Mouse (Mus musculus) brown adipose tissue, adult 24 weeks (tissue): ENCODE measurements around the gene Fgf22. TPM values are rescaled to one million over a fixed set of nuclear protein-coding genes. Genes with fewer than 3 reads are reported as not detected.

ENCODE experiments used
- H3K27ac ChIP-seq: fragments of 200-500 bp; replicated peaks from 2 replicates; pipeline ENCODE4 v1.5.1; 2012; ENCODE audit warnings: low read depth, mild to moderate bottlenecking, low read length
- H3K4me1 ChIP-seq: fragments of 200-500 bp; 2 replicates; pipeline ENCODE4 v1.6.1; 2012; ENCODE audit warnings: low read length, mixed read lengths; ENCODE audit not compliant: control insufficient read depth, insufficient read depth, insufficient read length
- H3K4me3 ChIP-seq: fragments of 200-500 bp; 2 replicates; pipeline ENCODE4 v1.5.1; 2012; ENCODE audit warnings: low read depth, mild to moderate bottlenecking, low read length, moderate library complexity; ENCODE audit not compliant: insufficient read depth
- polyA plus RNA-seq: library from polyadenylated mRNA; stranded (reverse); fragments of >200 nt; gene quantifications from 2 replicates; pipeline ENCODE4 v1.2.4, GENCODE M21; 2012; ENCODE audit not compliant: missing spikeins, insufficient read depth, insufficient read length

Fgf22 gene
- polyA plus RNA-seq, 1 experiment, result not detected

DNA sequence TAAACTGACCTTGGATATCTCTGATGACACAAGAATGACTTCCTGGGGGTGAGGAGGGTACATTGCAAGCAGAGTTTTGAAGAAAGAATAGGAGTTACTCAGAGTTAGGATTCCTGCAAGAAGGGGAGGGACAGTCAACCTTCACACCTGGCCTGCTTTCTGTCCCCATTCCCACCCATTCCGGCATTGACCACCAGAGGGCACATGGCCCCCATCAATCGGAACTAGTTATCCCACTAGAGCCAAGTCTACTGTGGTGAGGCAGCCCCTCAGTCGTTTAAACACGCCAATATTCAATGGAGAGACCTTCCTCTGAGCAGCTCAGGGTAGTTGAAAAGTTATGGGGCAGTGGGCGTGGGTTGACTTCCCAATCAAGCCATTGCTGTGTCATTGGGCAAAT is 13.5 kb downstream of the Fgf22 start:
- H3K27ac ChIP-seq, result no peak overlapping the region
- peaks cover 9% of the 10 kb centered on the region for H3K4me1 ChIP-seq
- H3K4me3 ChIP-seq, result no peak overlapping the region

DNA sequence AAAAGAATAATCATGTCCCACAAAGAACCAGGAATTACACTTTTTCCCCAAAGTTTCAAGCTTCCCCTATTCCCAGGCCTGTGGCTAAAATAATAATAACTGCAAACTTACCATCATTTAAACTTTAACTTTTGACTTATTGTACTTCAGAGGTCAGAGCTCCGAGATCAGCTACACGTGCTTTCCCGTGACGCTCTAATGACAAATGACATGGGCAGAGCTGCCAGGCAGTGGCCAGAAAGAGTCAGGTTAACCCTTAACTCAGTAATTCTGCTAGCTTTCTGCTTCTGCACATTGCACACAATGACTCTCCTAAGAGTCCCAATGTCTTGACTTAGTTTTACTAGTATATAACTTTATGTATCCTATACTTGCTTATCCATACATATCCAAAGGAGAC is 14.5 kb downstream of the Fgf22 start:
- Histone ChIP-seq H3K4me3 (no peak overlapping the region), H3K27ac (no peak overlapping the region), H3K4me1 (peaks cover 9% of the 10 kb centered on the region)

DNA sequence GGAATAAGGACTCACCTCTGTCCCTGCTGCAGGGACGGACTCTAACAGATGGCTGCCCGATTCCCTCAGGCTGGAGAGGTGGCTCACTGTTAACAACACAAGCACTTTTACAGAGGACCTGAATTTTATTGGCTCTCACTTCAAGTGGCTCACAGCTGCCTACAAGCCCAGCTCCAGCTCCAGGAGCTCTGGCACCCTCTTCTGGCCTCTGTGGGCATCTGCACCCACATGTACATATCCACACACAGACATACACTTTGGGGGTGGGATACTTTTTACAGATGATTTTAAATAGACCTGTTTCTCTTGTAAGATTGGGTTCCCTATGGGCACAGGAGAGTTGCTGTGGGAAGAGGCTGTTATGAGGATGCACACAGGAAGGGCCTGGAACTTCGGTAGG is 17.4 kb downstream of the Fgf22 start:
- no peak overlapping the region for H3K4me3 ChIP-seq
- no peaks in the 10 kb centered on the region for H3K4me1 ChIP-seq
- H3K27ac ChIP-seq, result no peak overlapping the region

DNA sequence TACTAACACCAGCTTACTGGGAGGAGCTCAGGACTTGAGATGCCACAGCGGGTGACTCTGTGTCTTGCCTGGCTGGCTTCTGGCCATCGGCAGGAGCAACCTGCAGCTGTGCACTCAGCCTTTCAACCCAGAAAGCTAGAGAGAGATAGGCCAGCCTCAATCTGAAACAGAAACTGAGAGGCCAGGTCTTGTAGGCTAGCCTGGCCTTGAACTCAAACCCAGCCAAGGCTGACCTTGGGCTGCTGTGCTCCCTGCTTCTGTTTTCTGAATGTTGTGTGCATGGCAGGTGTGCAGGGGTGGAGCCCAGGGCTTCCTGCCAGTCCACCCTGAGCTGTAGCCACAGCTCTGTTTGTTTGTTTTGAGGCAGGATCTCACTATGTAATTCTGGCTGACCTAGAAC is 18.3 kb downstream of the Fgf22 start:
- no peak overlapping the region for H3K4me3 ChIP-seq
- no peaks in the 10 kb centered on the region for H3K4me1 ChIP-seq
- no peak overlapping the region for H3K27ac ChIP-seq

DNA sequence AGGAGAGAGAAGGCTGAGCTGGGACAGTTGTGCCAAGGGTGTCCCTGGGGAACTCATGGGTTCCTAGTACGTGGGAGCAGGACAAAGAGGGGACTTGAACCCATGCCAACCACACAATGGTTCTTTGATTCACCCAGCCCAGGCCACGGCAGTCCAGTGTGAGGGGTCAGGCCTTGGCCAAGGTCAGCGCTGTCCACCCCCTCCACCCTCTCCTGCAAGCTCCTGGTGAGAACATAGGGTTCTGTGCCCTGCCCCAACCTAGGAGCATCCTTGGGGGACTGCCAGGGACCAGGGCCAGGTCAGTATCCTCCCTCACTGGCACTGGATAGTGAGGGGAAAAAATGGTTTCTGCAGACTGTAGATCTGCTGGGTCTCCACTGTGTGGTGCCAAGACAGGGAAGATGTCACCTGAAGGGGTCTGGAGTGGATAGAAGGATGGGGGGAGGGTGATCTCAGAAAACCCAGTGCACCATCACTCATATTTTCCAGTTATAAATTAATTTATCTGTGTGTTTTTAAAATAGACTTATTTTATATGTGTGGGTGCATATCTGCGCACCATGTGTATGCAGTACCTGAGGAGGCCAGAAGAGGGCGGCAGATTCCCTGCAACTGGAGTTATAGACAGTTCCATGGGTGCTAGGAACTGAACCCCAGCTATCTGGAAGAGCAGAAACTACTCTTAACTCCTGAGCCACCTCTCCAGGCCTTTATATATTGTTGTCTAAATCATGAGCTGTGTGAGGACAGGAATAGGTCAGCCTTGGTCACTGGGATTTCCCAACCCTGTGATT is 19.8 kb downstream of the Fgf22 start:
- H3K4me3 ChIP-seq, result no peak overlapping the region
- no peak overlapping the region for H3K27ac ChIP-seq
- H3K4me1 ChIP-seq, result no peaks in the 10 kb centered on the region

DNA sequence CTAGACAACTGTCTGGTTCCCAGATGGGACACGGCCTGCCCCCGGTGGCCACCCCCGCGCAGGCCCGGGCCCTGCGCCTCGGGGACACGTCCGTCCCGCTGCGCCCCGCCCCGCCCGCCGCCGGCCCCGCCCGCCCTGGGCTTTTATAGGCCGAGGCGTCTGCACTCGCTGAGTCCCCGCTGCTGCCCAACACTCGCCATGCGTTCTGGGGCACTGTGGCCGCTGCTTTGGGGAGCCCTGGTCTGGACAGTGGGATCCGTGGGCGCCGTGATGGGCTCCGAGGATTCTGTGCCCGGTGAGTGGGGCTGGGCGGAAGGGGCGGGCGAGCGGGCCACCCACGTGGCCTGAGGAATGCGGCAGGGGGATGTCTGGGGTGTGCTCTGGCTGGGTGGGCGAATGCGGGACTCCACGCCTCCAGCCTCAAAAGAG is 22.2 kb downstream of the Fgf22 start, which contains the start of gene Fstl3:
Gene Fstl3 (plus strand): TSS at position 170 of the 429 bp plus-strand sequence.
- no peak within 1 kb of the TSS for H3K27ac ChIP-seq
- peak within 1 kb of the TSS; percentile 31 for H3K4me3 ChIP-seq

DNA sequence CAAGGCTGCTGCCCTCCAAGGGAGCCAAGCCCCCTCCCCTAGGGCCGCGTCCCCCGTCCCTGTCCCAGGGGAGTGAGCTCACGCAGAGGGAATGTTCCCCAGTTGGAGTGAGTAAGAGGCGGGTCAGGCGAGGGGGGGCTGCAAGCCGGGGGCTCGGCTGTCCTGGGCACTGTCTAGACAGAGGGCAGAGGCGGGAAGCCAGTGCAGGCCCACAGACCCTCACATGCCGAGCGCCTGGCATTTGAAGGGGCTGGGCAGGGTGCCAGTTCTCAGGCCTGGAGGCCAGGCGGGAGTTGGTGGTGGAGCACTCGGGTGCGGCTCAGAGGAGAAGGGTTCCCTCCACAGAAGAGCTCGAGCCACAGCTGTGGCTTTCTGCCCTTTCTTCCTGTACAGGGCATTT is 23.1 kb downstream of the Fgf22 start:
- Histone ChIP-seq H3K27ac (no peak overlapping the region), H3K4me1 (peaks cover 2% of the 10 kb centered on the region; the same call in 1 of the 2 replicates), H3K4me3 (no peak overlapping the region)

More for the DNA sequence above, 22.2 kb downstream of the Fgf22 start, which contains the start of gene Fstl3:
- H3K4me1 ChIP-seq, result peaks cover 2% of the 10 kb centered on the region; the same call in 1 of the 2 replicates

DNA sequence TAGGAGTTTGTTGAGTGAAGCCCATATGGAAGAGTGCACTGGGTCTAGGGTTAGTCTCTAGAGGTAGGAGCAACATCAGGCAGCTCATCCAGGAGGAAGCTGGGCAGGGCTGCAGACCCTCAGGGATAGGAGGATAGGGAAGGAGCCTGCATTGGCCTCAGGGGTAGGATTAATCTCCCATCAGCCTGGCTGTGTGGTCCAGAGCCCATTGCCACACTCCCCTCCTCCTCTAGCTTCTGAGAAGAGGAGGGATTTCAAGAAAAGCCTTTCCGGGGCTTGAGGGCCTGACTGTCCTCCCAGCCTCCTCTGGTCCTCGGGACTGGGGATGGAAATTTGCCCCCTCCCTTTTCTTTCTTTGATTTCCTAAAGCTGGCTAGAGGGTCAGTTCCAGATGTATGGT is 24.3 kb downstream of the Fgf22 start:
- Histone ChIP-seq H3K27ac (no peak overlapping the region), H3K4me3 (no peak overlapping the region), H3K4me1 (peaks cover 2% of the 10 kb centered on the region; the same call in 1 of the 2 replicates)

DNA sequence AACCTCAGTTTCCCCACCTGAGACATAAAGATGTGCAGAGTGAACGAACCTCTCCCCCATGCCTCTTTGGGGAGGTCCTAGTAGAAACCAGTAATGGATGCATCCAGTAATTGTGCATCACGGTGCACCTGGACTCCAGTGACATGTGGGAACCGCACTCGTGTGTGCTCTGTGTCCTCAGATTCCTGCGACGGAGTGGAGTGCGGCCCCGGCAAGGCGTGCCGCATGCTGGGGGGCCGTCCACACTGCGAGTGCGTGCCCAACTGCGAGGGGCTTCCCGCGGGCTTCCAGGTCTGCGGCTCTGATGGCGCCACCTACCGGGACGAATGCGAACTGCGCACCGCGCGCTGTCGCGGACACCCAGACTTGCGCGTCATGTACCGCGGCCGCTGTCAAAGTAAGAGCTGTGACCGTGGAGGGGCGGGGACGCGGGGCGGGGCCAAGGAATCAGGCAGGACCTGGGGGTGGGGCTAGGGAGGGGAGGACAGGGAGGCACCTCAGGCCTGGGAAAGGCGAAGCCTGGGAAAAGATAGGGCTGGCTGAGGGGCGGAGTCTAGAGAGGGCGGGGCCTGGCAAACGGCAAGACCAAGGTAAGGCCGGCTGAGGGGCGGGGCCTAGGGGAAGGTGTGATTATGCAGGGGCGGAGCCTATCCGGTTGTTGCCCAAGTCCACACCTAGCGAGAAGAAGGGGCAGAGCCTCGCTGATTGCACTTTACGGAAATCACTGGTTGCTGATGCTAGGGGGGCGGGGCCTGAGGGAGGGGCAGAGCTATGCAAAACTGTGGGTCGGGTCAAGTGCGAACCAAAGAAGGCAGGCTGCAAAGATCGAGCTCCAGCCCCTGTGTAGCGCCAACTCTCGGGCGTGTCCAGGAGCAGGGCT is 25.1 kb downstream of the Fgf22 start:
- H3K4me1 ChIP-seq, result peaks cover 2% of the 10 kb centered on the region; the same call in 1 of the 2 replicates
- no peak overlapping the region for H3K27ac ChIP-seq

DNA sequence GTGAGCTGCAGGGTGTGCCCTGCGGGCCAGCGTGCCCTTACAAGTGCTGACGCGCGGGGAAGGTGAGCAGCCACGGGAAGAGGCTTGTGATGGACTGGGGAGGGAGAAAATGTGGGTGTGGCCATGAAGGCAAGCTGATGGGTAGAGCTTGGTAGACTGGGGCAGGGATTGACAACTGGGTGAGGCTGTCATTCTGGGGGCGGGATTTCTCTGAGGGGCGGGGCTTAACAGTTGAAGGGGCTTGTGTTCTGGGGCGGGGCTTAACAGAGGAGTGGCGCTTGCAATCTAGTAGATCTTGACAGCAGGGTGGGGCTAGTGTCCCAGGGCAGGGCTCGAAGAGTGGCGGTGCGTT is 25.8 kb downstream of the Fgf22 start:
- H3K4me3 ChIP-seq, result peak overlapping the region; percentile 54
- H3K27ac ChIP-seq, result no peak overlapping the region
- peaks cover 2% of the 10 kb centered on the region; the same call in 1 of the 2 replicates for H3K4me1 ChIP-seq

More for the DNA sequence above, 25.1 kb downstream of the Fgf22 start:
- H3K4me3 ChIP-seq, result peak overlapping the region; percentile 54

DNA sequence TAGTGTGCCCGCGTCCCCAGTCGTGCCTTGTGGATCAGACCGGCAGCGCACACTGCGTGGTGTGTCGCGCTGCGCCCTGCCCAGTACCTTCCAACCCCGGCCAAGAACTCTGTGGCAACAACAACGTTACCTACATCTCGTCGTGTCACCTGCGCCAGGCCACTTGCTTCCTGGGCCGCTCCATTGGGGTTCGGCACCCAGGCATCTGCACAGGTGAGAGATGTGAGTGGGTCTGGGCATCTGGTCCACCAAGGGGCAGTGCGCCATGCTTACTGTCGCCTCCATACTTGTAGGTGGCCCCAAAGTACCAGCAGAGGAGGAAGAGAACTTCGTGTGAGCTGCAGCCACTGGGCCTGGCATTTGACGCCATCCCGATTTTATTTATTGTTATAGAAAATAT is 26.3 kb downstream of the Fgf22 start:
- H3K4me3 ChIP-seq, result no peak overlapping the region
- no peak overlapping the region for H3K27ac ChIP-seq
- H3K4me1 ChIP-seq, result peaks cover 2% of the 10 kb centered on the region; the same call in 1 of the 2 replicates

DNA sequence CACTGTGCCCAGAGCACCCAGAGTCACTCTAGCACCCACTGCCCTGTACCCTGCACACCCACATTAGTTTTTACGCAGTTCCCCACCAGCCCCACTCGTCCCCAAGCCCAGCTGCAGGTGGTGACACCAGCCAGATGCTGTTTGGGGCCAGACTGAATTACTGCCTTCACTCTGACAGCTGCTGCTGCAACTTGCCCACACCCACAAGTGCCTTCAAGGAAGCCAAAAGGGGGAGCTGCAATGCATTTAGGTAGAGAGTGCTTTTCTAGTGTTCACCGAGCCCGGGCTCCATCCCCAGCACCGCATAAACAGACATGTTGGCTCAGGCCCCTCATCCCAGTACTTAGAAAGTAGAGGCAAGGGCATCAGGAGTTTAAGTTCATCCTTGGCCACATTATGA is 27.1 kb downstream of the Fgf22 start:
- Histone ChIP-seq H3K4me1 (peaks cover 2% of the 10 kb centered on the region; the same call in 1 of the 2 replicates), H3K27ac (no peak overlapping the region), H3K4me3 (no peak overlapping the region)

DNA sequence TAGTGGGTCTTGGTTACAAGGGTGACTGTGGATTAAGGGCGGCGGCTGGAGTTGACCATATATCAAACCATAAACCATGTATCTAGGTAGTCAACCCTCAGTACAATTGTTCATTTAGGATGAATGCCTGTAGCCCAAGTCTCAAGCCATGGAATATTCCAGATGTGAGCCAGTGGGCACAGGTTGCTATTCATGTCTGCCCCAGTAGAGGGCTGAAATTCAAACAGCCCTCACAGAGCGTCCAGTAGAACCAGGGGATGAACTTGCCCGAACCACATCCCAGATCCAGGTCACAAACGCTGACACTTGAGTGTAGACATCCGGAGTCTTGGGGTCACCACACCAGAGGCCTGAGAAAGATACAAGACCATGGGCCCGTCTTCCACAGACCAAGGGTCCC is 28.2 kb downstream of the Fgf22 start:
- Histone ChIP-seq H3K4me1 (peaks cover 2% of the 10 kb centered on the region; the same call in 1 of the 2 replicates), H3K27ac (no peak overlapping the region), H3K4me3 (no peak overlapping the region)

DNA sequence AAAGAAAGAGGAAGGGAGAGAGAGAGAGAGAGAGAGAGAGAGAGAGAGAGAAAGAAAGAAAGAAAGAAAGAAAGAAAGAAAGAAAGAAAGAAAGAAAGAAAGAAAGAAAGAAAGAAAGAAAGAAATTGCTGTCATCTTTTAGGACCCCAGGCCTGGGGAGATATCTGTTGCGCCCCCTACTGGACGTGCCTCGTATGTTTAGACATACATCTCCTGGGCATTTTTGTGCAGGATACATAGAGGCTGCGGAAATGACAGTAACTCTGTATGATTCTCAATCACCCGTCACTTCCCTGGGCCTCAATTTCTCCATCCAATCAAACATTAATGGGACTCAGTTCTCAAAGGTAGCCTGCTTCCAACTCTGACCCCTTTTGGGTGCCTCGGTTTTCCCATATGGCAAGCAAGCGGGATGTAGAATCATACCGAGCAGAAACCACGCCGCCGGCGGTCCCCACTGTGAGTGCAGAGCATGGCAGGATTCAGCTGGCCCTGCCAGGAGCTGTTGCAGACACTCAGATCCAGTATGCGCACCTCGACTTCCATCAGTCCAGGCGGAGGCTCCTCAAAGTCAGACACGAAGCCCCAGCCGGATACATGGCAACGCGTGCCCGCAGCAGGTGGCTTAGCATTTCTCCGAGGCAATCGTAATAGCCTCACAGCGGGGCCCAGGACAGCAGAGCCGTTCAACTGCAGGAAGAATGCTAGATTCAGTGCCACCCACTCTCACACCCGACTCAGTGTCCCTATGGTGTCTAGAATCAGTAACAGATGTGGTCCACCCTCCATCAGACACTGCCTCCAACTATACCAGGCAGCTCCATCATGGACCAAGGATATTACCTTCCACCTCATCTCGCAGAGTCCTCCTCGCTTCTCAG is 29.3 kb downstream of the Fgf22 start:
- Histone ChIP-seq H3K4me1 (peaks cover 2% of the 10 kb centered on the region; the same call in 1 of the 2 replicates), H3K27ac (no peak overlapping the region), H3K4me3 (no peak overlapping the region)
